Mouse (Mus musculus) myocyte (in vitro differentiated cells): ENCODE results near the gene Dph2.

Source experiments
- CEBPB ChIP-seq: IDR thresholded peaks from 2 replicates; pipeline ENCODE4 v1.6.1; 2011; ENCODE audit warnings: mild to moderate bottlenecking, moderate library complexity; ENCODE audit not compliant: poor library complexity, insufficient read depth, severe bottlenecking
- MAX ChIP-seq: IDR thresholded peaks from one replicate; pipeline ENCODE4 v1.6.1; 2011; ENCODE audit warnings: low read depth, mild to moderate bottlenecking, control low read depth
- MYOD1 ChIP-seq, 3 experiments: IDR thresholded peaks; one replicate each; pipeline ENCODE4 v1.6.1; 2011; ENCODE audit warnings: control low read depth in 2 of 3, low read depth in 2 of 3, mild to moderate bottlenecking in 2 of 3, moderate library complexity in 1 of 3; ENCODE audit not compliant: insufficient read length in 2 of 3, control insufficient read depth in 1 of 3
- POLR2A ChIP-seq: IDR thresholded peaks from one replicate; pipeline ENCODE4 v1.6.1; 2011; ENCODE audit warnings: low read depth, mild to moderate bottlenecking, control low read depth, moderate library complexity; ENCODE audit not compliant: insufficient read length
- POLR2AphosphoS2 ChIP-seq: IDR thresholded peaks from one replicate; pipeline ENCODE4 v1.6.1; 2011; ENCODE audit warnings: low read depth, control low read depth; ENCODE audit not compliant: insufficient read length
- USF1 ChIP-seq: IDR thresholded peaks from one replicate; pipeline ENCODE4 v1.6.1; 2011; ENCODE audit warnings: low read depth, mild to moderate bottlenecking, control low read depth, moderate library complexity

- TF ChIP-seq MYOD1 (IDR thresholded peaks at IDR 0.05; ENCODE audit: control insufficient read depth in 1 of 3, insufficient read length in 2 of 3, low read depth in 2 of 3) (peak in 2 of 3 experiments; percentile 35 to 74), POLR2A (peak; percentile 90), POLR2AphosphoS2 (peak; percentile 92), MAX (no peak), CEBPB (no peak), USF1 (peak; percentile 40)
Measured at GRCm38 (mm10) chr4:117882701-117883691, 8.8 kb downstream of the Dph2 start, which contains the start of gene B4galt2.
